Mouse (Mus musculus) cortical plate, adult 2 months (tissue): ENCODE data around the gene S1pr4.

Experiments used
- CTCF ChIP-seq: fragments of 200-500 bp; IDR thresholded peaks from 2 replicates; pipeline ENCODE4 v1.5.1; 2011; ENCODE audit warnings: mild to moderate bottlenecking, control low read depth, low read length; ENCODE audit not compliant: insufficient read depth; ENCODE audit errors: extremely low read depth
- POLR2A ChIP-seq: fragments of 200-500 bp; IDR thresholded peaks from 2 replicates; pipeline ENCODE4 v1.6.1; 2011; ENCODE audit warnings: mild to moderate bottlenecking, low read length, control low read depth; ENCODE audit not compliant: insufficient read depth; ENCODE audit errors: extremely low read depth

- TF ChIP-seq CTCF = peak; percentile 37; the same call in 1 of the 2 replicates
- peak; percentile 30; the same call in 1 of the 2 replicates for TF ChIP-seq POLR2A
Observed at GRCm38 (mm10) chr10:81482533-81482889, 17.4 kb downstream of the S1pr4 start, which contains the start of gene Celf5.
